Mouse (Mus musculus) myocyte (in vitro differentiated cells): ENCODE results near the gene Prr15l.

ENCODE experiments used
- CEBPB ChIP-seq: IDR thresholded peaks from 2 replicates; pipeline ENCODE4 v1.6.1; 2011; ENCODE audit warnings: mild to moderate bottlenecking, moderate library complexity; ENCODE audit not compliant: poor library complexity, insufficient read depth, severe bottlenecking
- E2F4 ChIP-seq: IDR thresholded peaks from one replicate; pipeline ENCODE4 v1.6.1; 2011; ENCODE audit warnings: mild to moderate bottlenecking, control low read depth, moderate library complexity; ENCODE audit not compliant: insufficient read depth
- MAX ChIP-seq: IDR thresholded peaks from one replicate; pipeline ENCODE4 v1.6.1; 2011; ENCODE audit warnings: low read depth, mild to moderate bottlenecking, control low read depth
- MYOD1 ChIP-seq, 3 experiments: IDR thresholded peaks; one replicate each; pipeline ENCODE4 v1.6.1; 2011; ENCODE audit warnings: control low read depth in 2 of 3, low read depth in 2 of 3, mild to moderate bottlenecking in 2 of 3, moderate library complexity in 1 of 3; ENCODE audit not compliant: insufficient read length in 2 of 3, control insufficient read depth in 1 of 3
- MYOG ChIP-seq, 3 experiments: IDR thresholded peaks; one replicate each; pipeline ENCODE4 v1.6.1; 2011; ENCODE audit warnings: control low read depth in 2 of 3, low read depth in 2 of 3, mild to moderate bottlenecking in 2 of 3; ENCODE audit not compliant: insufficient read length in 2 of 3, control insufficient read depth in 1 of 3, insufficient read depth in 1 of 3
- POLR2A ChIP-seq: IDR thresholded peaks from one replicate; pipeline ENCODE4 v1.6.1; 2011; ENCODE audit warnings: low read depth, mild to moderate bottlenecking, control low read depth, moderate library complexity; ENCODE audit not compliant: insufficient read length
- POLR2AphosphoS2 ChIP-seq: IDR thresholded peaks from one replicate; pipeline ENCODE4 v1.6.1; 2011; ENCODE audit warnings: low read depth, control low read depth; ENCODE audit not compliant: insufficient read length
- REST ChIP-seq: IDR thresholded peaks from one replicate; pipeline ENCODE4 v1.6.1; 2011; ENCODE audit warnings: mild to moderate bottlenecking, control low read depth, moderate library complexity; ENCODE audit not compliant: insufficient read depth, insufficient read length
- SRF ChIP-seq: IDR thresholded peaks from one replicate; pipeline ENCODE4 v1.6.1; 2011; ENCODE audit warnings: low read depth; ENCODE audit not compliant: control insufficient read depth, insufficient read length
- TCF12 ChIP-seq: IDR thresholded peaks from one replicate; pipeline ENCODE4 v1.6.1; 2011; ENCODE audit warnings: mild to moderate bottlenecking, control low read depth; ENCODE audit not compliant: poor library complexity, insufficient read depth, severe bottlenecking
- TCF3 ChIP-seq: IDR thresholded peaks from one replicate; pipeline ENCODE4 v1.6.1; 2011; ENCODE audit warnings: low read depth, control low read depth; ENCODE audit not compliant: insufficient read length
- USF1 ChIP-seq: IDR thresholded peaks from one replicate; pipeline ENCODE4 v1.6.1; 2011; ENCODE audit warnings: low read depth, mild to moderate bottlenecking, control low read depth, moderate library complexity

GRCm38 (mm10) chr11:96878715-96879114, 49.2 kb upstream of the Prr15l start:
- TF ChIP-seq E2F4 (no peak), TCF12 (no peak), MYOD1 (IDR thresholded peaks at IDR 0.05; ENCODE audit: control insufficient read depth in 1 of 3, insufficient read length in 2 of 3, low read depth in 2 of 3) (no peak), MAX (no peak), POLR2A (no peak), CEBPB (no peak), POLR2AphosphoS2 (no peak), TCF3 (no peak), REST (no peak), USF1 (no peak), MYOG (IDR thresholded peaks at IDR 0.05; ENCODE audit: control insufficient read depth in 1 of 3, insufficient read depth in 1 of 3, insufficient read length in 2 of 3, low read depth in 2 of 3) (no peak), SRF (no peak)
